Mouse (Mus musculus) erythroblast, embryonic 14.5 days (primary cell): Measurements from ENCODE around the gene Sbno2.

Experiments used
- GATA1 ChIP-seq: IDR thresholded peaks from 2 replicates; pipeline ENCODE4 v1.6.1; 2012; ENCODE audit warnings: low read length, inconsistent platforms, mixed read lengths
- TAL1 ChIP-seq: IDR thresholded peaks from 3 replicates; pipeline ENCODE4 v1.6.1; 2012; ENCODE audit warnings: low read length, inconsistent platforms, mixed read lengths

- TF ChIP-seq TAL1, result no peak
- no peak for TF ChIP-seq GATA1
Observed at GRCm38 (mm10) chr10:80025044-80025347, 80.4 kb downstream of the Sbno2 start.
